Mouse (Mus musculus) C2C12 (cell line): ENCODE measurements around the gene Armc9.

Experiments used
- CEBPB ChIP-seq: IDR thresholded peaks from one replicate; pipeline ENCODE4 v1.6.1; 2011; ENCODE audit warnings: low read depth, mild to moderate bottlenecking, control low read depth, moderate library complexity
- CTCF ChIP-seq: IDR thresholded peaks from one replicate; pipeline ENCODE4 v1.5.1; 2011; ENCODE audit not compliant: control insufficient read depth, insufficient read depth, insufficient read length
- MAX ChIP-seq: IDR thresholded peaks from one replicate; pipeline ENCODE4 v1.6.1; 2011; ENCODE audit warnings: mild to moderate bottlenecking, control low read depth
- MYOD1 ChIP-seq: IDR thresholded peaks from one replicate; pipeline ENCODE4 v1.6.1; 2011; ENCODE audit warnings: low read depth; ENCODE audit not compliant: control insufficient read depth, insufficient read length
- MYOG ChIP-seq: IDR thresholded peaks from one replicate; pipeline ENCODE4 v1.6.1; 2011; ENCODE audit not compliant: control insufficient read depth, insufficient read length; ENCODE audit errors: extremely low read depth

GRCm38 (mm10) chr1:86271707-86272106, 117.1 kb downstream of the Armc9 start:
- no peak for TF ChIP-seq CTCF
- TF ChIP-seq CEBPB, result no peak
- no peak for TF ChIP-seq MYOG
- TF ChIP-seq MYOD1, result no peak
- TF ChIP-seq MAX, result no peak
